8 mouse cellular contexts compared by ENCODE assay signal in the genomic region with DNA sequence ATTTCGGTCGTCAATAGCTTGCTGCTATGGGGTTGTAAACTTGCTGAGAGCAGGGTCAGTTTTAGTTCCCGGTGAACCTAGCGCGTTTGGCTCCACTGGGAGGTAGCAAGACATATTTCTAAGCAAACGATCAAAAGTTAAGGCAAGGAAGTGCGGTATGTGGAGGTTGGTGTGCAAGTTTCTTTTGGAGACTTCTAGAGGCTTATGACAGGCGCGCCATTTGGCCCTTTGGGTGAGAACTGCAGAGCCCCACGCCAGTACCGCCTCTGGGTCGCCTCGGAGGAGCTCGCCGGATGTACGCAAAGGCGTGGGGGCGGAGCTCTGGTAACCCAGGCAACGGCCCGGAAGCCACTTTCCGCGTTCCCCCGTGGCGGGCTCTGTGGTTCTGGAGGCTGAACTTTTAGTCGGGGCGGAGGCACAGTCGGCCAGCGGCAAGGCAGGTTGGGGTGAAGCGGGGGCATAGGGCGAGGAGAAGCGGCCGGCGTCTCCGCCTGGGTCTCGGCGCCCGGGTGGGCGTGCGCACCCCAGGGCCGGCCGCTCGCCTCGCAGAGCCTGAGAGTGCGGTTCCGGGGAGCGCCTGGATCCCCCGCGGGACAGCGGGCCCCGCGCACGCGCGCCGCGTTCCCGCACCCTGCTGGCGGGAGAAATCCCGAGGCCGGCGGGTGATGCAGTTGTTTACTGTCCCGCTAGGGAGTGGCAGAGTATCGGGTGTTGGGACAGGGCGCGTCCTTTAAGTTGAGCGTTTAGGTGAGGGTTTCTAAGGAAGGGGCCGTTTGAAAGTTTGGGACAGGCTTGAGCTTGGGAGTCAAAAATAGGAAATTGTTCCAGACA. TPM values are rescaled to one million over a fixed set of nuclear protein-coding genes. Genes with fewer than 3 reads are reported as not detected.
DNase-seq lines count a peak whose midpoint lies in the region; ATAC-seq and TF ChIP-seq lines count a peak whose summit lies in the region.

Gene Spice1 (plus strand): TSS at position 51 of the 831 bp plus-strand sequence.

- H3K36me3 ChIP-seq in ES-Bruce4 (ENCODE audit: control insufficient read depth, insufficient read depth, low read length, poor library complexity, severe bottlenecking), result no peaks in the 10 kb centered on the region
- H3K36me3 ChIP-seq in forebrain, embryonic 13.5 days (ENCODE audit: poor library complexity, severe bottlenecking), result no peaks in the 10 kb centered on the region

- DNase-seq in heart, postnatal 14 days, result peak; percentile 95 to 98
- DNase-seq in layer of hippocampus, adult 18-20 months (ENCODE audit: low spot score in 2 of 2), result peak; percentile 88 to 95
- peak; percentile 95 for DNase-seq in lung, adult 2 months
- DNase-seq in thymus, adult 18-20 months, result peak; percentile 83 to 89

- H3K4me2 ChIP-seq in forebrain, embryonic 13.5 days, result peak within 1 kb of the TSS; percentile 59

- H3K27me3 ChIP-seq in ES-Bruce4 (ENCODE audit: control insufficient read depth, insufficient read depth, low read length, poor library complexity, severe bottlenecking), result no peaks in the 10 kb centered on the region
- H3K27me3 ChIP-seq in forebrain, embryonic 13.5 days, result no peaks in the 10 kb centered on the region

- H3K9ac ChIP-seq in ES-Bruce4 (ENCODE audit: low read depth, poor library complexity, severe bottlenecking), result peak within 1 kb of the TSS; percentile 75
- peak within 1 kb of the TSS; percentile 71 for H3K9ac ChIP-seq in forebrain, embryonic 13.5 days

- peak; percentile 29 for TF ChIP-seq POLR2A in ES-Bruce4 (IDR thresholded peaks at IDR 0.05; ENCODE audit: insufficient read depth, low read length)
- peak; percentile 57; the same call in 1 of the 2 replicates for TF ChIP-seq POLR2A in lung, adult 2 months (IDR thresholded peaks at IDR 0.05; ENCODE audit: borderline replicate concordance, extremely low read depth, low read depth, low read length)

- intact Hi-C loops in heart, postnatal 14 days (cut with DNase I), result no loop called here

- TF ChIP-seq CTCF in ES-Bruce4 (IDR thresholded peaks at IDR 0.05; ENCODE audit: low read depth, low read length), result peak; percentile 2
- peak; percentile 25; the same call in 1 of the 2 replicates for TF ChIP-seq CTCF in lung, adult 2 months (IDR thresholded peaks at IDR 0.05; ENCODE audit: insufficient read depth, low read length)

- peak within 1 kb of the TSS; percentile 68 for H3K4me3 ChIP-seq in ES-Bruce4 (ENCODE audit: low read depth, low read length)
- H3K4me3 ChIP-seq in forebrain, embryonic 13.5 days, result peak within 1 kb of the TSS; percentile 78
- peak within 1 kb of the TSS; percentile 71 for H3K4me3 ChIP-seq in lung, adult 2 months (replicated peaks; ENCODE audit: extremely low read depth, low read depth, low read length)

- no peaks in the 10 kb centered on the region for H3K4me1 ChIP-seq in ES-Bruce4 (ENCODE audit: control insufficient read depth, insufficient read depth, low read length)
- H3K4me1 ChIP-seq in forebrain, embryonic 13.5 days, result peaks cover 13% of the 10 kb centered on the region
- peaks cover 4% of the 10 kb centered on the region for H3K4me1 ChIP-seq in lung, adult 2 months (ENCODE audit: control insufficient read depth, insufficient read depth, low read length)

- H3K9me3 ChIP-seq in ES-Bruce4 (replicated peaks; ENCODE audit: control insufficient read depth, insufficient read depth, low read length, poor library complexity, severe bottlenecking), result no peaks in the 10 kb centered on the region
- H3K9me3 ChIP-seq in forebrain, embryonic 13.5 days (replicated peaks), result no peaks in the 10 kb centered on the region

- under 1% methylated on average over 67 of the region's 67 CpGs for WGBS in forebrain, embryonic 13.5 days
- under 1% methylated on average over 67 of the region's 67 CpGs for WGBS in lung, adult 2 months

- no peak for TF ChIP-seq EP300 in ES-Bruce4 (IDR thresholded peaks at IDR 0.05; ENCODE audit: insufficient read depth, low read depth, low read length)

- ATAC-seq in cerebellum, adult (ENCODE audit: insufficient number of reproducible peaks, low FRiP score, low TSS enrichment), result peak; percentile 99
- peak; percentile 100 for ATAC-seq in forebrain, embryonic 13.5 days
- ATAC-seq in neutrophil, adult 5-6 weeks (ENCODE audit: extremely low read depth, insufficient number of reproducible peaks, low FRiP score, poor library complexity, severe bottlenecking), result peak; percentile 95

- H3K27ac ChIP-seq in ES-Bruce4 (ENCODE audit: insufficient read depth, low read length), result peak within 1 kb of the TSS; percentile 12; the same call in 1 of the 2 replicates
- H3K27ac ChIP-seq in forebrain, embryonic 13.5 days, result peak within 1 kb of the TSS; percentile 77

RNA-seq across cellular contexts. Expression of gene Spice1, which starts in this region (rescaled TPM):
- 56.9 and 60.9 TPM in 2 replicates for polyA plus RNA-seq in ES-Bruce4 (2011; ENCODE audit: insufficient read depth, insufficient read length, low read depth, missing spikeins)
- 26.8 and 28.2 TPM in 2 replicates for polyA plus RNA-seq in forebrain, embryonic 13.5 days (2015; fragmentation: Nextera tagmentation; extraction: Ambion mirVana)
- 10 to 100 TPM in 1 of 2 experiments, 1 to 10 TPM in 1; 8.8 to 10.0 TPM for total RNA-seq in heart, postnatal 14 days (2021)
- total RNA-seq in layer of hippocampus, adult 18-20 months (2021), result 10 to 100 TPM; 18.7 to 19.5 TPM
- polyA plus RNA-seq in lung, adult 2 months (2012; rRNA removed), result 7.6 and 8.9 TPM in 2 replicates
- 26.8 and 30.1 TPM in 2 replicates for total RNA-seq in neutrophil, adult 5-6 weeks (2017)

Comparison
In these comparisons a context has a peak if more than half of its experiments do, and no peak if none do; other contexts are left out.
1. Peak in every context shown above with its lines: DNase-seq, ATAC-seq, H3K4me3 ChIP-seq and H3K27ac ChIP-seq.